Mouse (Mus musculus) forelimb bud, embryonic 11.5 days (tissue): ENCODE data around the gene Cecr2.
A peak's percentile ranks its signal among the peaks of the same experiment; 100 is the strongest.

ENCODE experiments used
- DNase-seq: peaks from one replicate; pipeline ENCODE4 v3.0.0-alpha.2; 2012; ENCODE audit warnings: low read depth, low spot score

Cecr2 gene

DNA sequence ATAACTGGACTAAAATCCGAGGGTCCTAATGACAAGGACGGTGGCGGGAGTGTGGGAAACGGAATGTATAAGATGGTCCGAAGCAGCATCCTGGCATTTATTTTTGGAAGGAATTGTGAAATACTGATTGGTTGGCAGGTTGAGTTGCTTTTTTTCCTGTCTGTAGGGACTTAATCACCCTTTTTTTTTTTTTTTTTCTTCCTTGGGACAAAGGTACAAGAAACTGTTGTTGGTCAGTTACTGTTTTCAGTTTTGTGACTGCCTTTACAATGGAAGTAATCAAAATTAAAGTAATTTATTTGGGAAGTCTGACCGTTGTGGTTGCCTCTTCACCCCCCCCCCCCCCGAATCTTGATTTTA is 1.2 kb downstream of the Cecr2 start:
- no peak for DNase-seq

DNA sequence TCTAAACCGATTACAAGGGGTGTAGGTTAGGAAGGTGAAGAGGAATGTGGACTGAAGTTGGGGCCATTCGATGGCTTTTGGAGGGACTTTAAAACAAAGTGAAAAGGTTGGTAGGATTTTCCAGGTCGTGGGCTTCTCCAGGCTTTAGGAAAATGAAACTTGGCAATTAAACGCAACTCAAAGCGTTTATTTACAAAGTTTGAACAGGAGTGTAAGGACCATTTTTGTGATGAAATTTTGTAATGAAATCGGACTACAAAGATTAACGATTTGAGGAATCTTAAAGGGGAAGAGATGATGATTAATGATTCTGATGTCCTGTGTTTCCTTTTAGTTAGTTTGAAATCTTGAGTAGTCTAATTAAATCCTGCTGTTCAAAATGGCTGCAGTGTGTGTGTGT is 1.7 kb downstream of the Cecr2 start:
- DNase-seq, result no peak

DNA sequence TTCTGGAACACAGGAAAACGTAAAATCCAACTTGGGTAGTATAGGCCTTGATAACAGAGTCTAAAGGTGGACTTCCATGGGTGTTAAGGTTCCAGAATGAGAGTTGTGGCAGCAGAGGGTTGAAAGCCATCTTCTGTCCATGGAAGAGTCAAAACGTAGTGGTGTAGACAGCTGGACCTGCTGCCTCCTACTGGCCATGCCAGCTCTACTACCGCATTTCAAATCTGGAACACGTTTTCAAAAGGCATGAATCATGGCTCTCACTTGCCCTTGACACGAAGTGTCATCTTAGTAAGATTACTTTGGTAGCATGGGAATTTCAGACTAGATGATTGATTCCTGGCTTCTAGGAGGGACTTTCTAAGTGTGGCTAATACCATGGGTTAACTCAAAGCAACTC is 8.0 kb downstream of the Cecr2 start:
- DNase-seq, result no peak

DNA sequence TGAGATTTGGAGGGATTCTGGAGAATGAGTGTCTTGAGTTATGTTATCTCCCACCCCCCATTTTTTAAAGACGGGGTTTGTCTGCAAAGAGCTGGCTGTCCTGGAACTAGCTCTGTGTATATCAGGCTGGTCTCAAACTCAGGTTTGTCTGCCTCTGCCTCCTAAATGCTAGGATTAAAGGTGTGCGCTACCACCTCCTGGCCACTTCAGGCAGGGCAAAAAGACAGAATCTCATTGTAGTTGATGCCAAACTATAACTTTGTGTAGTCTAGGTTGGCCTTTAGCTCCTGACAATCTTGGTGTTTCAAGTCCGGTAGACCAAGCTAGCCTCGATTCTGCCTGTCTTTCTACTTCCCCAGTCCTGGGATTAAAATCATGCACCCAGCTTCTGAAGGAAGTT is 8.7 kb downstream of the Cecr2 start:
- no peak for DNase-seq

DNA sequence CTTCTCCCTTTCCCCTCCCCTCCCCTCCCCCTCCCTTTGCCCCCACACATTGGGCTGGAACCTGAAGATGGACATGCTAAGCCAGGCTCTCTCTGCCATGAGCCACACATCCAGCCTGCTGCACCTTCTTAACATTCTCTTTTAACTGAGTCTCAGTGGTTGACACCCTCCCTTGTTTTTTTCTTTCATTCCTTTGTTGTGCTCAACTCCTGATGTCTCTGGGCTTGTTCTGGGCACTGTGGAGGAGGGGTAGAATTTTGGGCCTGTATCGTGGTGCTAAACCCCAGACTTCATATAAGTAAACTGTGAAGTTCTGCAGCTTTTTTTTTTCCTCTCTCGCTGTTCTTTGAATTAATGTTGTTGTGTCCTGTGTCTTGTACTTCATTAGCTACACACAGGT is 9.8 kb downstream of the Cecr2 start:
- no peak for DNase-seq

DNA sequence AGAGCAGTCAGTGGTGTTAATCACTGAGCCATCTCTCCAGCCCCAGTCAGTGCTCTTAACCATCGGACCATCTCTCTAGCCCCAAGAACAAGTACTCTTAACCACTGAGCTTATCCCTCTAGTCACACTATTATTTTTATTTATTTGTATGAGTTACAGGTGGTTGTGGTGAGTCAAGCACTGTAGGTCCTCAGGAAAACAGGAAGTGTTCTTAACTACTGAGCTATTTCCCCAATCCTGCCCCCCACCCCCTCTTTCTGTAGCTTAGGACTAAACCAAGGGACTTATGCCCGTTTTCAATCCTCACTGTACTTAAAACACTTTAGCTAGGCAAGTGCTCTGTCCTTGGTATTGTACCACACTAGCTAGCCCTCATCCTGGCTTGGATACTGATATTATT is 17.2 kb downstream of the Cecr2 start:
- no peak for DNase-seq

DNA sequence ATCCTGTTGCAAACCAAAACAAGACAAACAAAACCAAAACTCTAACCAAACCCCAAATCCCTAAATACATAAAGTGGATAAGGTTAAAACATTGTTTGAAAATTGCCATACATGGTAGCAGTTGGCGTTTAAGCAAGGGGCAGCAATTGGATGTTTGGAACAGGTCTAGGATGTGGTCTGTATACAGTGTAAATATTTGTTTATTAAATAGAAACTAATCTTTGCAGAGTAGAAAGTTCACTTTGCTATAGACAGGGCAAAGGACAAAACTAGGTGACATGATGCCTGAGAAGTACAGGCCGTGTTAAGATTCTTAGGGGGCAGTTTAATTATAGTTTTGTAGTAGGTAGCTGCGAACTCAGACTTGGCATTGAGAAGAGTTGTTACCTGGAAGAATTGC is 18.6 kb downstream of the Cecr2 start:
- DNase-seq, result no peak

DNA sequence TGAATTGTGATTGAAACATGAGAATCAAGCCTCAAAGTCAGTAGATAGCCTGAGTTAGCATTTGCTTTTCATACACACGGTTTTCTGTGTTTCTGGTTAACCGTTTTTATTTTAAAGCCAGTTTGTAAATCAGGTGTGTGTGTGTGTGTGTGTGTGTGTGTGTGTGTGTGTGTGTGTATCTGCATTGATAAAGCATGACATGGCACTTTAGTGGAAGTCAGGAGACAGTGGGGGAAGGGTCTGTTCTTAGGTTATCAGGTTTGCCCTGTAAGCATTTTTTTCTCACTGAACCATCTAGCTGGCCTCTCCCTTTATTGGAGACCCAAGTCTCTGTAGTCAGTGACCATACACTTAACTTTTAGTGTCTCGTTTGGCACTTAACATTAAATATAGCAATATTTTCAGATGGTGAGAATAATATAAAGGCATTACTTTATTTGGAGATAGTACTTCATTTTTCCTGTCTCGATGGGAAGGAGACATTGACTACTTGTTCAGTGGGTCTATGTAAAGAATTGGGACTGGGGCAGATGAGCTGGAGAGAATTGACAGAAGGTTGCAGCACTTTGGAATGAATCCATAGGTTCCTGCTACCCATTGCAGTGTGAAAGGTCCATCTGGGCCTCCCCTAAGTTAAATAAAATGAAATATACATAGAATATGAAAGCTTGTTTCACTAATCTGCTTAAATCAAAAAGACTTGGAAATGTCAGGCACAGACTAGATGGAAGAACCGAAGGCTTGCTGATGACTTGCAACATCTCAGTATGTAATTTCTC is 20.9 kb downstream of the Cecr2 start:
- no peak for DNase-seq

DNA sequence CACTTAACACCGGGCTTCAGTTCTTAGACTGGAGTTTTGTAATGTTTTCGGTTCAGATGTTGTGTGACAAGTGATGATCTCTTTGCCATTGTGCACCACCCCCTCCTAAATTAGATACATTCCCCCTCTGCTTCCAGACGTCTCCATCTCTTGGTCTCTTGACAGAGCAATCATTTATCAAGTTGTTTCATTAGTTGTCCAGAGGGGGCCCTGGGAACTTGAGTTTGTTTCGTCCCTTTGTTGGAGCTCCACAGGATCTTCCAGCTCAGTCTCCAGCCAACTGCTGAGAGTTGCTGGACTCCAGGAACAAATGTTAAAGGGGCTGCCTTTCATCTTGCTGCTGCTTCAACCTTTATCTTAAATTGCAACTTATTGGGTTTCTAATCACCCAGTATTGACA is 34.1 kb downstream of the Cecr2 start:
- no peak for DNase-seq

DNA sequence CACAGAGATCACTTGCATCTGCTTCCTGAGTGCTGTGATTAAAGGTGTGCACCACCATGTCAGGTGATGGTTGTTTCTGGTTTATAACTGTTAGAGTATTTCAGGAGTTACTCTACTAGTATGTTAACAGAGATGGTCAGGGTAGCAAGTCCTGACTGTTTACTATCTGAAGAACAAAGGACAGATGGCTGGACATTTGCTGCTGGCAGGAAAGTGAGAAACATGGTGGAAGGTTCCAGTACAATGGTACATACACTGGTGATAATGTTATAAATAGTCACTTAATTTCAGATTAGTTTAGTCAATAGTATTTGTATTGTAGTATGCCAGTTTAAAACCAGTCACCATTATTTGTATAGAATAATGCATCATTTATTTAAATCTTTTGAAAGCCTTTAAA is 38.2 kb downstream of the Cecr2 start:
- no peak for DNase-seq

DNA sequence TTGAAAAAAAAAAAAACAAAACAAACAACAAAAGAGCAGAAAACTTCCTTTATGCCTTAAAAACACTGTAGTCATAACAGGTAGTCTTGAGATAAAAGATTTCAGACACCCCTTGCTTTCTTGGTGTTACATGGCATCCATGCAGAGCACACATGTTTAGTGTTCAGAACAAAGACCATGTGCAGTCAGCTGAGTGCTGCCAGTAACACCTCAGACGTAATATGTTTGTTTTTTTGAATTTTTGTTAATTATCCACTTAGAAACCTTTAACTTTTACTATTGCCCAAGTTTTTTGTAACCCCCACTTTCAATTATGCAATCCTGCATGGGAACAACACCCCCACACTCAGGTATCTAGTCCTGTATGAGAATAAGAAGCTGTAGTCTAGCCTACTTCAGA is 42.6 kb downstream of the Cecr2 start:
- no peak for DNase-seq

DNA sequence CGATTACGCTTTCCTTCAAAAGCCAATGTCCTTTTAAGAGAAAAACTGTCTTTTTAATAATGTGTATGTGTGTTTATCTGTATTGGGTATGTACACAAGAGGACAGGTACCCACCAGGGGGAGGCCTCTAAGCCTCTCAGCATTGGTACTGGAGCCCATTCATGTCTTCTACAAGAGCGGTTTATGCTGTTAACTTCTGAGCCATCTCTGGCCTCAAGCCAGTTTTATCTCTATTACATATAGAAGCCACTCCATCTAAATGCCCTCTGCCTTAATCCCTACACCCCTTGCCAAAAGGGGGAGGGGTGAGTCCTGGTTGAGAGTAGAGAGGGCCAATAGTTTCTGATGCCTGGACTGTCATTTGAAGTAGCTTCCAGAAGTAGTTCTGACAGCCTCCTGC is 48.6 kb downstream of the Cecr2 start:
- no peak for DNase-seq

DNA sequence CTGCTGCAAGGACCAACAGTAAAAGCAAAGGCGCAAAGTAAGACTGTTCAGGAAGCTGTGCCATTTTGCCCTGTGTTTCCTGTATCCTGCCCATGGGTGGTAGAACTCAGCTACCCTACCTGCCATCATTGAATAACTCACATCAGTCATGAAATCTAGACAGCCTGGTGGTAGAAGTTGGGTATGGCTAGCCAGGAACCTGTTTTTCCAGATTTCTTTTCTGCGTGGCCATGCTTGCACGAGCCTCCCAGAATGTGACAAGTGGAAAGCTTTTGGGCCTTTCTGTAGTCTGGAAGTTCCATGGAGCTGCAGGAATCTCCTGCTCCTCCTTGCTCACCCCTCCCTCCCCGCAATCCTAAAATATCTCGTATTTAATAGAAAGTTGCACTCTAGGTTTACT is 49.1 kb downstream of the Cecr2 start:
- peak; percentile 27 for DNase-seq

DNA sequence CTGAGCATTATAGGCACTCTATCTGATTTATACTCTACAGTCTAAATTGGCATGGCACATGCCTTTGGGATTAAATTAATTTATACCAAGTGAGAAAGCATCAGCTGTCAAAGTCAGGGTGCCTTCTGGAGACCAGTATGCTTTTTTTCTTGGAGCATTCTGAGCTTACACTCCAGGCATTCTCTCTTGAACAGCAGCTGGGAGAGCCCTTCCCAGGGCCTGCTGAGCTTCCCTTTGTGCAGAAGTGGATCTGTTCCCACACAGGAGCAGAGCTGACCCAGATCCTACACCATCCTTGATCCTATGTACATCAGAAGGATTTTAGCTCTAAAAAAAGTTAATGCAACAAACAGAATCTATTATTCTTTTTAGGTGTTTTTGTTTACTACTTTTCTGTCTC is 49.7 kb downstream of the Cecr2 start:
- no peak for DNase-seq

DNA sequence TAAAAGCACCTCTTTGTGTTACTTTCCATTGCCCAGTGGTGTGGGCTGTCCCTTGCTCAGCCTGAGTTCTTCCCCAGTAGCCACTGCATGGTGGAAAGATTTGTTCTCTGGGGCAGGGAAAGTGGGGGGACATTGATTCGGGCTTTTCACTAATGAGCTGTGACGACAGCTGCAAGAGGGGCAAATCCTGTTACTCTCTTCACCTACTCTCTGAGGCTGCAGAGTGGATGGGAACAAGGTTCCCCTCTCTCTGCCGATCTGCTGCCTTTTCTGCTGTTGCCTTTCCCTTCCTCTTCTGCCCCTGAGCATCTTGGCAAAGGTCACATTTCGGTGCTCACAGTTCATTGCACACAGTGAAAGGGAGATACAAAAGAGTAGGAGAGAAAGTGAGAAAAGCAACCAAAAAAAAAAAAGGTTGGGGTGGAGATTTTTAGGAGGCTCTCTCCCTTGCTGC is 50.4 kb downstream of the Cecr2 start:
- peak; percentile 11 for DNase-seq

DNA sequence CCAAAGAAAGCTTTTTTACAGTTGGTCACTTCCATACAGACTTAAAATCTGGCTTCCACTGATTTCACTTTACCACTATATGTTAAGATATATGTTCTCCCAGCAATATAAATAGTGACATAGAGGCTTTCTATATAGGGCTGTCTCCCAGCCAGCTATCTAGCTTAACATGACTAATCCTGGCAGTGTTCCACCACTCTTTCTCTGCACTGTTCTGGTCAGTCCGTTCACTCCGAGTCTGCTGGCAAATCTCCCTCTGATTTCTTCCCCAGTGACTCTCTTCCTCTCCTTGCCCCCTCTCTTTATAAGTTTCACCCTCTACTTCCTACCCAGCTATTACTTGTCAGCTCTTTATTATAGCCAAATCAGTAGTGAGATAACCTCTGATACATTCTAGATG is 59.8 kb downstream of the Cecr2 start:
- DNase-seq, result no peak

DNA sequence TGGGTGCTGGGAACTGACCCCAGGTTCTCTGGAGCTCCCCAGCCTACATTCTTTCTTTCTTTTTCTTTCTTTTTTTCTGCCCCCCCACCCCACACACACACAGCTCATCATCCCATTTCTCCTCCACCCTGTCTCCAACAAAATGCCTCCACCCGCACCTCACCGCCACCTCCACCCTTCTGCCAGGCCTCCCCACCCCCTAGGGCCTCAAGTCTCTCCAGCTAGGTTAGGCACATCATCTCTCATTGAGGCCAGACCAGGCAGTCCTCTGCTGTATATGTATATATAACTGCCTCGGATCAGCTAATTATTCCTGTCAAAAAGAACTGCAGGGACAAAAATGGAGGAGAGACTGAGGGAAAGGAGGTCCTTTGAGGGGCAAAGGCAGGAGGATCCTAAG is 69.8 kb downstream of the Cecr2 start:
- no peak for DNase-seq

DNA sequence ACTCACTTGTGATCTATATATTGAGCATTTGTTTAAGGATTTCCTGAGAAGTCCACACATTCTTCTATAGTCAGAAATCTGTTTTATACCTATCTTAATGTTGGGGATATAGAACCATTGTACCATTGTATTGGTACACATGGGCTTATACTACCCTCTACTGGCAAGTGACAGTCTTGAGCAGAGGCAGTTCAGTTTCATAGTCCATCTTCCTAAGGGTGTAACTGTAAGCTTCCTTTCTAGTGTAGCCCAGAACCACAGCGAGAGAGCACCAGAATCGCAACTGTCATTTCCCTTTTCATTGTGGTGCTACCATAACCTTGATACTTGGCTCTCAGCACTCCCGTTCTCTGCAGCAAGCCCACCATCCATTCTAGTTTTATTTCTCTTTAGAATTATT is 70.4 kb downstream of the Cecr2 start:
- peak; percentile 43 for DNase-seq

DNA sequence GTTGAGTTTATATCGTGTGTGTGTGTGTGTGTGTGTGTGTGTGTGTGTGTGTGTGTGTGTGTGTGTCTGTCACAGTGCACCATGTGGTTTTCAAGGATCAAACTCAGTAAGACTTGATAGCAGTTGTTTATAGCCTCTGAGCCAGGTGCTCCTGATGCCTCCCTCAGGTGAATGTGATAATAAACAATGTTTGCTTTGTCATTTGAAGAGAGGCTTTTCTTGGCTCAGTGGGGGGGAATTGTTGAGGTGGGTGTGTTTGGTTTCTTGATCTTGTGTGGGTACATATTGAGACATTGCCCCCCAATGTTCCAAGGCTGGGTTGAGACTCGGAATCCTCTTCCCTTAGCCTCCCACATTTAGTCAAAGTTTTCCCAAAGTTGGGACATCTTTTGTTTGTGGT is 77.0 kb downstream of the Cecr2 start:
- no peak for DNase-seq

DNA sequence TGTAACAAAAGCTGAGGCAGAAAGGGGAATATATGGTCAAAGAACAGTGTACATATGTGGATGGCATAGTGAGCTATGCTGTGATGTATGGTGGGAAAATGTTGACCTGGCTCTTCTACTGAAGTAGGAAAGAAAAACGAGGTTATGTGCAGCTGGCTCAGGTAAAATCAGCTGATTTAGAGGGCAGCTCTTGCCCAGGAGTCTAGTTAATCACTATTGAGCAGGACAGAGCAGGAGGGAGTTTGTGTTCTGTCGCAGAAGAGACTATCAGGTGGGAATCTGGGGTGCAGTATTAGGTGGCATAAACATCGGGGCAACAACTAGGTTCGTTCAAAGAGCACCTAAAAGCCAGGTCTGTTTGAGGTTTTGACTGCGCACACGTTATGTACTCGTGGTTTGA is 78.1 kb downstream of the Cecr2 start:
- no peak for DNase-seq

DNA sequence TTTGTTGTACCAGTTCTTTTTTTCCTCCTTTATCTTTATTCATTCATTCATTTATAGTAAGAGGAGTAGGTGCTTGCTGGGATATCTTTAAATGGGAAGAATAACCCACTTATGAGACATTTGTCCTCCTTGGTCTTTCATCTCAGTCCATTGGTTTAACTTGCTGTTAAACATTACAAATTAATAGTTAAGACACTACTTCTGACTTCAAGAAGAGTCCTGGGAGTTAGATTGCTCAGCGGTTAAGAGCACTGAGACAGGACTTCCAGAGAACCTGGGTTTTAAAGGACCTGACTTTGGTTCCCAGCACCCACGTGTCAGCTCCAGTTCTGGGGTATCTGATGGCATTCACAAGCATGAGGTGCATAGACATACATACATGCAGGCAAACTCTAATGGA is 80.2 kb downstream of the Cecr2 start:
- DNase-seq, result no peak

DNA sequence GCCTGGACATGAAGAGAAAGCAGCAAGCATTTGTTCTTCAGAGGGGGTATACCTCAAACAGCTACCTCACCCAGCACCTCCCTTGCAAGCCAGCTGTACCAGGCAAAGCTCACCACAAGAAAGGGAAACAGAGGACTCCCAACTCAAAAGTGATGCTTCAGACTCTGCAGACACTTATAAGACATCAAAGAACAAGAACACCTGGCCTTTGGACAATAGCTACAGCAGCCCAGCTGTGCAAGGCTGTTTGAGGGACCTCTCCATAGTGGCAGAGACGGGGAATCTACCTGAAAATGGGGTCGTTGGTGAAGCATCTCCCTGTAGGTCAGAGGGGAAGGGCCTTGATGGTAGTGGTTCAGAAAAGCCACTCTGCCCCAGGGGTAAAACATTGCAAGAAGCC is 95.0 kb downstream of the Cecr2 start:
- DNase-seq, result no peak

DNA sequence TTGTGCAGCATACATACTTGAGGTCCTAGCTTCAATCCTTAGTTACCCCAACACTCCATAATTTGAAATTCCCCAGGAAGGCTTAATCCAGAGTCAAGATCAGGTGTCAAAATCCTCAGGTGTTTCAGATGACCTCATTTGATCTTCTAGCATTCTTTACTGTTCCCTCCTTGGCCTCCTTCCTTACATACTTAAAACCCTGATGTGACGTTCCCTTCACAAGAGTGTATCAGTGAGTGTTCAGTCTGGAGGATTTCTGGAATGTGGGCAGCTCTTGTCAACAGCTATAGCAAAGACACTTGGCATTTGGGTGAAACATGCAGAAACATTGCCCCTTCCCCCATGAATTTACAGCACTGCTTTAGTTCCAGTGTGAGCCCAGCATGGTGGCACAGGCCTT is 103.8 kb downstream of the Cecr2 start:
- DNase-seq, result no peak

DNA sequence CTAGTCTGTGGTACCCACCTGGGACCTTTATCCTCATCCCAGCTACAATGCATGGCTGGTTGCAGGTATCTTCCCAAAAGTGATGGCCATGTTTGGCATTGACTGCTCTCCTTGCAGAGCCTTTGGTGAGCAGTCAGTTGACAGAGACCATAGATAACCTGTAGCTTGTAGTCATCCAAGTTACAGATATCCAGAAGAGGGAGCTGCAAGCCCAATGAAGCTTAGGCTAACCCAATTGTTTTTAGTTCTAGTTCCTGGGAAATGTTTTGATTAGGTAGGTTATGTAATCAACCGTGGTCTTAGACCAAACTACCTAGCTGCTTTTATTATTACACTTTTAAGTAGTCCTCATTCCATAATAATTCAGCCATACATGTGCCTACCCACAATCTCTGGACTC is 105.2 kb downstream of the Cecr2 start:
- DNase-seq, result no peak
